Mouse (Mus musculus) telencephalon, adult 2 months (tissue): ENCODE results near the gene Abcg4.
A peak's percentile ranks its signal among the peaks of the same experiment; 100 is the strongest.

Experiments
- DNase-seq: peaks from one replicate; pipeline ENCODE4 v3.0.0-alpha.2; 2011; ENCODE audit warnings: low read depth, low spot score

The Abcg4 gene

DNA sequence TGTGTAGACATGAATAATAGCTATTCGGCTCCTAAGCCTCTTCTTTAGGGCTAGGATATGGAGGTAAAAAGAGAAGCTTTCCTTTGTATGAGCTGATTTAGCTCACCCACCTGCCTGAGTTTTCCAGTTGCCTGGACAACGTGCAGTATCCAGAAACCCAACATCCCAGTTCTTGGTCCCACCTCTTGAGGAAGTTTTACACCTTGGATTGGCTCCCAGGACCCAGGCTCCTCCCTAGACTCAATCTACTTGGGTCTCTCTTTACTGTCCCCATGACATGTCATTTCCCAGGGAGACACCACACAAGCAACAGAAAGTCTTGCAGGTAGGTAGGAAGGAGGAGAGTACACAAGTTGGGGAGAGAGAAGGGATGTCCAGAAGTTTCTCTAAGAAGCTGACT, 48.0 kb downstream of the Abcg4 start, which contains the start of gene Ccdc153:
TSS of gene Ccdc153 (plus strand) at position 278 of the 400 bp plus-strand sequence.
- no peak for DNase-seq

DNA sequence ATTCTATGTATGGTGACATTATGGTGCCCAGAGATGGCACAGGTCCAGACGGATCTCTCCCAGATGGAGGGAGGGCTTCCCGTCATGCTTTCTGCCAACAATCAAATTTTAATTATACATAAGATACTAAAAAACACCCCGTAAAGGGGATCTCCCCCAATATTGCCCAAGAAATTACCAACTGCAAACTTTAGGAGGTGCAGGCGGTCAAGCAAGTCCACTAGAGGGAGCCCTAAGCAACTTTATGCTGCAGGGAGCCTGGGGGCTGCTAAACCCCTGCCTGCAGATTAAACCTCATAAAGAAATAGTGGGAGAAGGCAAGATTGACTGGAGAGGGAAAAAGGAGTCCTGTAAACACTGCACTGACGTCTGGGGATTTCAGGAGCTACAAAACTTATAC, 49.0 kb downstream of the Abcg4 start:
- no peak for DNase-seq

DNA sequence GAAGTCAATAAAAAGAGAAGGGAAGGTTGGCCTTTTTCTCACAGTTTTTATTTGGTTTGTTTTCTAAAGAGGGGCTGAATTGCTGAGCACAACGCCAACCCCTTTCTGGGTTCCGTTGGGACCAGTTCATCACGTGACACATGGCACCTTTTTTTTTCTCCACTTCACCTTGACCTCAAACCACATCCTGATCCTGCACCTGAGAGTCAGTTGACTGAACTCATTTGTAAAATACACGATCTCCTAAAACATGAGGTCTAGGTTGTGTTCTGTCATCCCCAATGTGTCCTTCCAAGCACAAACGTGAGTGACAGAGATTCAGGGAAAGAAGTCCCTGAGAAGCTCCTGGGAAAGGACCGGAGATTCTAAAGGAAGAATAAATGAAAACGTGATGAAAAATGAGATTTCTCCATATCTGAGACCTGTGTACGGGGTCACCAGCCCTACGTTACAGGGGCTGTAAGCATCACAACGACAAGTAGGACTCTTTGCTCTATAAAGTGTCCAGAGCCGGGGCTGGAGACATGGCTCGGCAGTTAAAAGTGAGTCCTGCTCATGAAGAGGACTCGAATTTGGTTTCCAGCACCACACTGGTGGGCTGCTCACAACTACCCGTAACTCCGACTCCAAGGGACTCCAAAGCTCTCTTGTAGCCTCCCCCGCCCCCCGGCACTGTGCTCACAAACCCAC, 49.8 kb downstream of the Abcg4 start:
- no peak for DNase-seq

DNA sequence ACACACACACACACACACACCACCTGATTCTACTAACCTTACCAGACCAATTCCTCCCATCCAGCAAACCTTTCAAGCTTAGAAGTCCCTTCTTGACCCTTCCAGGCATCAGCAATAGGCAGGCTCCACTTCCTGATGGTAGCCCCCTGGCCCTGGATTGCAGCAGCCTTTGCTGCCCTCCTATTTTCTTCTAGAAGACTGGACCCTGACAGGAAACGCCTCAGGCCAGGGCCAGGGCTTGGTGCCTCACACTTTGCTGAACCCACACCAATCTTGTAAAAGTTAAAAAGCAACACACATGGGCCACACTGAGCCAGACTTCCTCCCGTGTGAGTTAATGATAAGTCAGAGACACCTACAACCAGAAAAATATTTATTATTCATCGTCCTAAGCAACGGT, 51.3 kb downstream of the Abcg4 start:
- no peak for DNase-seq

DNA sequence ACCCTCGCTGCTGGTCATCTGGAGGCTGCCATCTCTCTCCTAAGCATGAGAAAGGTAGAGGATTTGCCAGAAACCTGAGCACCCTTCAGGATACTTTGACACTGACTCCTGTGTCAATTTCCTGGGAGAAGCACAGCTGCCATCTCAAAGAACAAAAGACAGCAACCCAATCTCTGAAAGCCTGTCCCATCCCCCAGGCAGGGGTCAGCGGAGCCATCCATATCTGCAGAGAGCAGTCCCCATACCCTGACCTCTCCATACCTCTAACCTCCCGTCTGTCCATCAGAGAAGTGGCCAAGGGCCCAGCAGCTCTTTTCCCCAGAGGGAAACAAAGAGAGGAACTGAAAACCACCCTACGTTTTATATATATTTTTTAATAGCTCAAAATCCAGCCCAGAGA, 51.8 kb downstream of the Abcg4 start:
- no peak for DNase-seq

DNA sequence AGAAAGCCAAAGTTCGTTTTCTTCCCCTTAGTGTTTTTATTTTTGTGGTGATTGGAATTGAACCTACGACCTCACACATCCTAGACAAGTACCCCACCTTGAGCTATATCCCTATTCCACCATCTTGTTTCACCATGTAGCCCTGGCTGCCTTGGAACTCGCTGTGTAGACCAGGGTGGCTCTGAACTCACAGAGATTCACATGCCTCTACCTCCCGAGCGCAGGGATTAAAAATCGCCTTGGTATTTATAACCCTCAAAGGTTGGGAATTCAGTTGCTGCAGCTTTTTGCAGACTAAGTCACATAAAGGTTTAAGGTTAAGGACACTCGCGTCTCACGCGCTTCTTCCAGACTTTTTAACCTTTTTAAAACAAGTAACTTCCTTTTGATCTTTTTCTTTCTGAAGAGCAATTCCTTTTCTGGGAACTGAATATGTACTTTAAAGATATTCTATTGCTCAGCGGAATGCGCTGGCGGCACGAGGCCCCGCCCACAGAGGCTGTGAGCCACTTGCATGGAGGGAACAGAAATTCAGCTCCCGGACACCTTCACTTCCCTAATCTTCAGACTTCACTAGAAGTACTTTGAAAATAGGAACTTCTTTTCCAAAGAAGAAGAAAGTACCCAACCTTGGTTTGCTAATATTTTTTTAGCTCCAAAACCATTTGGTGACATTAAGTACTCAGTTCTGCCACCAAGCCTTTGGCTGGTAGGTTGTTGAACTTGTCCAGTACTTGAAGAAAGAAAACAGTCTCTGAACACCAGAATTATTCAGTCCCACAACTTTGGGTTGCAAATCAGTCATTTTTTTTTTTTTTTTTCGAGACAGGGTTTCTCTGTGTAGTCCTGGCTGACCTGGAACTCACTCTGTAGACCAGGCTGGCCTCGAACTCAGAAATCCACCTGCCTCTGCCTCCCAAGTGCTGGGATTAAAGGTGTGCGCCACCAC, 53.7 kb downstream of the Abcg4 start:
- DNase-seq: no peak

- peak; percentile 94 for DNase-seq
Observed at GRCm38 (mm10) chr9:44233802-44234478, 54.5 kb downstream of the Abcg4 start, which contains the start of gene Cbl. Gene Cbl, minus strand, starts transcription at chr9:44234049.

GRCm38 (mm10) chr9:44233021-44233801, 55.2 kb downstream of the Abcg4 start:
- DNase-seq: no peak

- DNase-seq: no peak
Observed at GRCm38 (mm10) chr9:44231609-44232008, 56.8 kb downstream of the Abcg4 start.

DNA sequence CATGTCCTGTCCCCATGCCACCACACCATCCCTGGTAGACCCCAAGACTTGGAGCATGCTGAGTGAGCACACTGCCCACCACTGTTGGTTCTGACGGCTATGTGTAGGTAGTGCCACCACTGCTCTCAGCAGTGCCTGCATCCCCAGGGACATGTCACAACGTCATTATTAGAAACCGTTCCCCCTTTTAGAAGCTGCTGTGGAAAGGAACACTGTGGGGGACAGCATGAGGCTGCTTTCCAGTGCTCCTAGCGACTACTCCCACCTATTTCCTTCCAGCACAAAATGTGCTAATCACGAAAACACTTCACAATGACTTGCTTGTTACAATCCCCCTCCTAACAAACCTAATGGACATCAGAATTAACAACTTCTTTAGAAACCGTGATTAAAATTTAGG, 62.4 kb downstream of the Abcg4 start:
- DNase-seq: no peak
